Mouse (Mus musculus): ENCODE data around the gene Pdp2. TPM values are rescaled to one million over a fixed set of nuclear protein-coding genes. Genes with fewer than 3 reads are reported as not detected.
A peak's percentile ranks its signal among the peaks of the same experiment; 100 is the strongest.

Gene Pdp2
- polyA plus RNA-seq, 1 experiment, result 2.3 TPM

- no peaks in the 10 kb centered on the region for H3K36me3 ChIP-seq (ENCODE audit: control insufficient read depth, insufficient read depth)
- H3K4me2 ChIP-seq (ENCODE audit: low read depth), result peak overlapping the region; percentile 79
- H3ac ChIP-seq (ENCODE audit: control insufficient read depth, insufficient read length), result no peak overlapping the region
- TF ChIP-seq MAX (IDR thresholded peaks at IDR 0.05; ENCODE audit: low read depth), result no peak
- TF ChIP-seq MYOD1 (IDR thresholded peaks at IDR 0.05; ENCODE audit: control insufficient read depth in 1 of 3, insufficient read length in 2 of 3, low read depth in 2 of 3), result no peak
- no peak for TF ChIP-seq POLR2A (IDR thresholded peaks at IDR 0.05; ENCODE audit: insufficient read length, low read depth)
- no peak for TF ChIP-seq USF1 (IDR thresholded peaks at IDR 0.05; ENCODE audit: low read depth)
- no peak for TF ChIP-seq SRF (IDR thresholded peaks at IDR 0.05; ENCODE audit: control insufficient read depth, insufficient read length, low read depth)
- no peak for TF ChIP-seq REST (IDR thresholded peaks at IDR 0.05; ENCODE audit: insufficient read depth, insufficient read length)
- no peak for TF ChIP-seq MYOG (IDR thresholded peaks at IDR 0.05; ENCODE audit: control insufficient read depth in 1 of 3, insufficient read depth in 1 of 3, insufficient read length in 2 of 3, low read depth in 2 of 3)
- TF ChIP-seq E2F4 (IDR thresholded peaks at IDR 0.05; ENCODE audit: insufficient read depth), result no peak
- no peak for TF ChIP-seq CEBPB (IDR thresholded peaks at IDR 0.05; ENCODE audit: insufficient read depth, poor library complexity, severe bottlenecking)
- no peak for TF ChIP-seq TCF12 (IDR thresholded peaks at IDR 0.05; ENCODE audit: insufficient read depth, poor library complexity, severe bottlenecking)
- no peak for TF ChIP-seq POLR2AphosphoS2 (IDR thresholded peaks at IDR 0.05; ENCODE audit: insufficient read length, low read depth)
- no peak for TF ChIP-seq TCF3 (IDR thresholded peaks at IDR 0.05; ENCODE audit: insufficient read length, low read depth)
- no peaks in the 10 kb centered on the region for H3K79me2 ChIP-seq (ENCODE audit: control insufficient read depth, insufficient read depth)
- no peaks in the 10 kb centered on the region for H3K27me3 ChIP-seq (ENCODE audit: control insufficient read depth, insufficient read depth, insufficient read length)
- no peak overlapping the region for H3K4me3 ChIP-seq
These were observed 38.8 kb downstream of the Pdp2 start for GRCm38 (mm10) chr8:104630111-104630479.

GRCm38 (mm10) chr8:104630574-104630973 lies 39.3 kb downstream of the Pdp2 start:
- peak overlapping the region; percentile 79 for H3K4me2 ChIP-seq (ENCODE audit: low read depth)

GRCm38 (mm10) chr8:104630981-104631663 lies 39.9 kb downstream of the Pdp2 start, which contains the start of gene Rrad:
Gene Rrad, minus strand, starts transcription at chr8:104631327.
- Histone ChIP-seq H3K27me3 (ENCODE audit: control insufficient read depth, insufficient read depth, insufficient read length) (no peaks in the 10 kb centered on the region), H3K36me3 (ENCODE audit: control insufficient read depth, insufficient read depth) (no peaks in the 10 kb centered on the region), H3K4me2 (ENCODE audit: low read depth) (peak within 1 kb of the TSS; percentile 79), H3K4me3 (peak within 1 kb of the TSS; percentile 10), H3ac (ENCODE audit: control insufficient read depth, insufficient read length) (no peak within 1 kb of the TSS), H3K79me2 (ENCODE audit: control insufficient read depth, insufficient read depth) (no peaks in the 10 kb centered on the region)
- no peak for TF ChIP-seq E2F4 (IDR thresholded peaks at IDR 0.05; ENCODE audit: insufficient read depth)
- TF ChIP-seq POLR2A (IDR thresholded peaks at IDR 0.05; ENCODE audit: insufficient read length, low read depth), result no peak
- peak in 1 of 3 experiments; percentile 38 for TF ChIP-seq MYOD1 (IDR thresholded peaks at IDR 0.05; ENCODE audit: control insufficient read depth in 1 of 3, insufficient read length in 2 of 3, low read depth in 2 of 3)

More at GRCm38 (mm10) chr8:104630574-104630973, 39.3 kb downstream of the Pdp2 start:
- TF ChIP-seq TCF3 (IDR thresholded peaks at IDR 0.05; ENCODE audit: insufficient read length, low read depth), result no peak
- no peak for TF ChIP-seq REST (IDR thresholded peaks at IDR 0.05; ENCODE audit: insufficient read depth, insufficient read length)
- TF ChIP-seq MYOG (IDR thresholded peaks at IDR 0.05; ENCODE audit: control insufficient read depth in 1 of 3, insufficient read depth in 1 of 3, insufficient read length in 2 of 3, low read depth in 2 of 3), result peak in 1 of 3 experiments; percentile 18
- no peak for TF ChIP-seq SRF (IDR thresholded peaks at IDR 0.05; ENCODE audit: control insufficient read depth, insufficient read length, low read depth)
- H3ac ChIP-seq (ENCODE audit: control insufficient read depth, insufficient read length), result no peak overlapping the region
- H3K36me3 ChIP-seq (ENCODE audit: control insufficient read depth, insufficient read depth), result no peaks in the 10 kb centered on the region
- no peaks in the 10 kb centered on the region for H3K79me2 ChIP-seq (ENCODE audit: control insufficient read depth, insufficient read depth)
- H3K4me3 ChIP-seq, result peak overlapping the region; percentile 10
- no peaks in the 10 kb centered on the region for H3K27me3 ChIP-seq (ENCODE audit: control insufficient read depth, insufficient read depth, insufficient read length)

GRCm38 (mm10) chr8:104631975-104632374 lies 40.7 kb downstream of the Pdp2 start:
- Histone ChIP-seq H3ac (ENCODE audit: control insufficient read depth, insufficient read length) (no peak overlapping the region), H3K4me3 (peak overlapping the region; percentile 10), H3K36me3 (ENCODE audit: control insufficient read depth, insufficient read depth) (no peaks in the 10 kb centered on the region), H3K27me3 (ENCODE audit: control insufficient read depth, insufficient read depth, insufficient read length) (no peaks in the 10 kb centered on the region), H3K4me2 (ENCODE audit: low read depth) (peak overlapping the region; percentile 62), H3K79me2 (ENCODE audit: control insufficient read depth, insufficient read depth) (no peaks in the 10 kb centered on the region)
- TF ChIP-seq MAX (IDR thresholded peaks at IDR 0.05; ENCODE audit: low read depth) (no peak), POLR2A (IDR thresholded peaks at IDR 0.05; ENCODE audit: insufficient read length, low read depth) (no peak), MYOD1 (IDR thresholded peaks at IDR 0.05; ENCODE audit: control insufficient read depth in 1 of 3, insufficient read length in 2 of 3, low read depth in 2 of 3) (peak in 2 of 3 experiments; percentile 24 to 40), MYOG (IDR thresholded peaks at IDR 0.05; ENCODE audit: control insufficient read depth in 1 of 3, insufficient read depth in 1 of 3, insufficient read length in 2 of 3, low read depth in 2 of 3) (peak in 2 of 3 experiments; percentile 49 to 80), REST (IDR thresholded peaks at IDR 0.05; ENCODE audit: insufficient read depth, insufficient read length) (no peak)

- TF ChIP-seq MYOD1 (IDR thresholded peaks at IDR 0.05; ENCODE audit: control insufficient read depth in 1 of 3, insufficient read length in 2 of 3, low read depth in 2 of 3), result no peak
- no peak for TF ChIP-seq TCF12 (IDR thresholded peaks at IDR 0.05; ENCODE audit: insufficient read depth, poor library complexity, severe bottlenecking)
- TF ChIP-seq USF1 (IDR thresholded peaks at IDR 0.05; ENCODE audit: low read depth), result no peak
- TF ChIP-seq MAX (IDR thresholded peaks at IDR 0.05; ENCODE audit: low read depth), result no peak
- no peak for TF ChIP-seq TCF3 (IDR thresholded peaks at IDR 0.05; ENCODE audit: insufficient read length, low read depth)
- no peak for TF ChIP-seq E2F4 (IDR thresholded peaks at IDR 0.05; ENCODE audit: insufficient read depth)
- TF ChIP-seq REST (IDR thresholded peaks at IDR 0.05; ENCODE audit: insufficient read depth, insufficient read length), result no peak
- no peak for TF ChIP-seq POLR2AphosphoS2 (IDR thresholded peaks at IDR 0.05; ENCODE audit: insufficient read length, low read depth)
- no peak for TF ChIP-seq SRF (IDR thresholded peaks at IDR 0.05; ENCODE audit: control insufficient read depth, insufficient read length, low read depth)
- TF ChIP-seq MYOG (IDR thresholded peaks at IDR 0.05; ENCODE audit: control insufficient read depth in 1 of 3, insufficient read depth in 1 of 3, insufficient read length in 2 of 3, low read depth in 2 of 3), result no peak
- TF ChIP-seq CEBPB (IDR thresholded peaks at IDR 0.05; ENCODE audit: insufficient read depth, poor library complexity, severe bottlenecking), result no peak
- H3K36me3 ChIP-seq (ENCODE audit: control insufficient read depth, insufficient read depth), result no peaks in the 10 kb centered on the region
- no peak overlapping the region for H3K4me3 ChIP-seq
- H3K79me2 ChIP-seq (ENCODE audit: control insufficient read depth, insufficient read depth), result no peaks in the 10 kb centered on the region
- peak overlapping the region; percentile 62 for H3K4me2 ChIP-seq (ENCODE audit: low read depth)
- H3K27me3 ChIP-seq (ENCODE audit: control insufficient read depth, insufficient read depth, insufficient read length), result no peaks in the 10 kb centered on the region
- no peak overlapping the region for H3ac ChIP-seq (ENCODE audit: control insufficient read depth, insufficient read length)
These were observed 41.2 kb downstream of the Pdp2 start for GRCm38 (mm10) chr8:104632486-104632885.
